Mouse (Mus musculus): ENCODE measurements around the gene Pmp22. TPM values are rescaled to one million over a fixed set of nuclear protein-coding genes. Genes with fewer than 3 reads are reported as not detected.

Pmp22 gene
- total RNA-seq, 2 experiments from 2014 or later, result 37.4 to 40.8 TPM

DNA sequence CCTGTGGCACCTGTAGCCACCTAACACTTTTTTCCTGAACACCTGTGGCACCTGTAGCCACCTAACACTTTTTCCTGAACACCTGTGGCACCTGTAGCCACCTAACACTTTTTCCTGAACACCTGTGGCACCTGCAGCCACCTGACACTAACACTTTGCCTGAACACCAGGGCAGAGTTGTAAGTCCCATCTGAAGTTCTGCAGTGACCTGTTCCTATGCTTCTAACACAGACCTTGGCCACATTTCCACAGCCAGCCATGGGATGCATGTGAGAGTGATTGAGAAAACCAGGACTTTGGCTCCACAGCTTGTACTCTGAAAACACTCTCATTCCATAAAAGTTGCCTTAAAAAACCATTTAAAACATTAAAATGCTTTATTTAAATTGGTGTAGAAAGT lies 32.1 kb downstream of the Pmp22 start:
- DNase-seq, result no peak

DNA sequence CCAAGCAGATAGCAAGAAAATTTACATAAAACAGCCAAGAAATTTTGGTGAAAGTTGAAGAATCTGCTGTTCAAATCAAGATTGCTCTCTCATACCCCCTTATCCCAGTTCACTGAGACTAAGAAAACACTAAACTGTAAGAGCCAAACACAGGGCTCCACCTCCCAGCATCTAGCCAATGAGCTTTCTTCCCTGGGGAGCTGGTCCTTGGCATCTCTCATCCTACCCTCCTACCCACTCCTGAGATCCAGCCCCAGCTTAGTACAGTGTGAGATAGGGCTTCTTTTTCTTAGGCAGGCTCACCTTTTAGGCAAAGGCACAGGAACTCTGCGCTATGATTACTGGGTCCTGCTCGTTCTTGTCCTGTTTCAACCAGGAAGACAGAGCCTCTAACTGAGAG lies 34.0 kb downstream of the Pmp22 start:
- peak in 1 of 2 experiments; percentile 31 for DNase-seq

DNA sequence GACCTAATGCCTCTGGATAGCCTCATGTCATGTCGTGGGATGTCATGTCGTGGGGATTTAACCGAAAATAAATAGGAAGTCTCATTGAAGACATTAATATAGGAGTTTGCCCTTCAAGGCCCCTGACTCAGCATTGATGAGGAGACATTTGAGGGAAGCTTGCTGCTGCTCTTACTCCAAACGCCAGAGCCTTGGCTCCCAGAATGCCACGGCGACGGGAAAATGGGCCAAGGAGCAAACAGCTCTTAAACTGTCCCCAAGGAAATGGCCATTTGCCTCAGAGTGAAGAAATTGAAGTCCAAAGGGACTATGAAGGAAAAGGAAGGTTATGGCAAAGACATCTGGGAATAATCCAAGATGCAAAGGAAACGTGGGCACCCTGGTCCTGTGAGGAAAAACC lies 34.8 kb downstream of the Pmp22 start:
- peak in 1 of 2 experiments; percentile 45 for DNase-seq

DNA sequence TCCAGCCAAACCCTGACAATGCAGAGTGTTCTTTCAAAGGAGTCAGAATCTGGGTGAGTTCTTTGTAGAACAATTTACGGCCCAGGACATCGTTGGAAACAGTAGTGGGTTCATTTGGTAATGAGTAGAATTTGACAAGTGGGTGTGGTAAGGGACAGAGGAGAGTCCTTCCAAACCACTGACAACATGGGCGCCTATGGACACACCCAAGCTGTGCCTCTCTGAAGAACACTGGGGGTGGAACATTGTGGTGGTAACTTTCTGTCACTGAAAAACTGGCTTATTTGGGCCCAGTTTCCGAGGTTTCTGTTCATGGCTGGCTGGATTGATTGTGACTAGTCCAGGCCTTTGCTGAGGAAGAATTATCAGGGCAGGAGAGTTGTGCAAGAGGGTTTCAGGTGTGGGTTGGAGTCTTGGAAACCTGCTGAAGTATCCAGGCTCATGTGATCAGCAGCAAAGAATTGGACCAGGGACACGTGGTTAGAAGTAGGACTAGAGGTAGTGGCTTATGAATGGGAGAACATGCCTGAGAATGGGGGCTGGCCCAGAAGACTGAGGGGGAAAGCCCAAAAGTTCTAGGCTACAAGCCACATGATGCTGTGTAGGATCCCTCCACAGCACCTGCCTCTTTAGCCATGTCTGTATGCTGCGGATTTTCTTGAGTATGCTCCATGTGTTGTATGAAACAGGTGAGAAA lies 35.4 kb downstream of the Pmp22 start:
- no peak for DNase-seq

DNA sequence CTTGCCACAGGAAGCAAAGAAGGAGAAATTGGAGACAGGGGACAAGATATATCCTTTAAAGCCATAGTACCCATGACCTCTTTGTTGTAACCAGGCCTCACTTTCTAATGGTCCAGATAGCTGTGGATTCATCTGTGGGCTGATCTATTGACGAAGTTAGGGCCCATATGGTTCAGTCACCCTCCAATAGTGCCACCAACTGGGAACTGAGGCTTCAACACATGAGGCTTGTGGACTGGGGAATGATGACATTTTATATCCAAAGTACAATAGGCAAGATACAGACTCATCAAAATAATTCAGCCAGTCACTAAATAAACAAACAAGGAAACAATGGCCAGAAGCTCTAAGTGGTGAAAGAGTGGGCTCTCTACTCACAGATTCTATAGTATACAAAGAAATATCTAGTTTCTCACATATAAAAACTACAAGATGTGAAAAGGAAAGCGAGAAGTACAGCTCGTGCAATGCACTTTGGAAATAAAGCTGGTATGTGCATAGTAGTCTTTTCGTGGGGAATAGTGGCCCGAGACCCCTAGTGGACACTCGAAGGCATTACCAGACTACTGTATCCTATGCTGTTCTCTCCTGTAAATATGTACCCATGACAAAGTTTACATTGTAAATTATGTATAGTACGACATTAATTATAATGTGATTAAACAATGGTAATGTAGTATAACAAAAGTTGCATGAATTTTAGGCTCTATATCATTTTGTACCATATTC lies 36.1 kb downstream of the Pmp22 start:
- DNase-seq, result peak in 1 of 2 experiments; percentile 34

GRCm38 (mm10) chr11:63167826-63168225 lies 39.0 kb downstream of the Pmp22 start:
- DNase-seq, result no peak

DNA sequence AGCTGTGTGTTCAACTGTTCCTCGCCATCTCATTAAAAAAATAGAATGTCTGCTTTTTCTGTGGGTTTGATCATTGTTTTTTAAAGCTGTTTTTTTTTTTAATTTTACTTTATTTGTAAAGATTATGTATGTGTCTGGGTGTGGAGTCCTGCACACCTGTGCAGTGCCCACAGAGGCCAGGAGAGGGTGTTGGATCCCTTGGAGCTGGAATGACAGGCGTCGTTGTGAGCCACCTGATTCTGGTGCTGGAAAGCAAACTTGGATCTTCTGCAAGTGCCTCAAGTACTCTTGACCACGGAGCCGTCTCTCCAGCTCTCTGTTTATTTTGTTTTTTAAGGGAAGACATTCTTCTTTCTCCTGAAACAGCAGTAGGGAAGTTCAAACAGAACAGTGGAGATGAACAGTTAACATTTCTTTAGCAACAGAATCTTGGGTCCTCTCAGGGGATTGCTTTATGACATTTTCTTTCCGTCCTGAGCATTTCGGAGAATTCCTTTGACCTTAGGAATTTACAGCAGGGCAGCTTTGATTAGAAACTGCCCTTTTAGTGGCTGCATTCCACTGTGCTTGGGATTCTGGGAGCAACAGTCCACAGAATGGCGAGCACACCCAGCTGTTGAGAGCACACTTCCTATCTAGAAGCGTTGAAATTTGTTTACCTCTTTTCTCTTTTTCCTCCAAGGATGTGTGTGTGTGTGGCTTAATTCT lies 39.9 kb downstream of the Pmp22 start:
- no peak for DNase-seq

- DNase-seq, result peak in 1 of 2 experiments; percentile 14
Measured at GRCm38 (mm10) chr11:63171977-63172376, 43.2 kb downstream of the Pmp22 start.

DNA sequence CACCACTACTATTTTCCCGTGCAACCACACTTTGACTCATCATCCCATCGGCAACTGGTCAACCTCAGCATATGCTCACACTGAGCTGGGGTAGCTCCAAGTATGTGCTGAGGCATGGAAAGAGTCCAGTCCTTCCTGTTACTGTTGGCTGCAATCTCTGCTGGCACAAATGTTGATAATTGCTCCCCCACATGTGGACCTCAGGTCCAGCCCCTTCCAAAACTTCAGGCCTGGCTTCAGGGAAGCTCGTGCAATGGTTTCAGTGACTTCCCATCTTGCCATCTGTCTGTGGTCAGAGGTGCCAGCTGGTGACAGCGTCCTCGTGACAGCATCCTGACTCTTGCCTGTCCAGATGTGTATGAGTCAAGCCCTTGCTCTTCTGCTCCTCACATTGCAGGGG lies 44.8 kb downstream of the Pmp22 start:
- peak; percentile 36 to 64 for DNase-seq

DNA sequence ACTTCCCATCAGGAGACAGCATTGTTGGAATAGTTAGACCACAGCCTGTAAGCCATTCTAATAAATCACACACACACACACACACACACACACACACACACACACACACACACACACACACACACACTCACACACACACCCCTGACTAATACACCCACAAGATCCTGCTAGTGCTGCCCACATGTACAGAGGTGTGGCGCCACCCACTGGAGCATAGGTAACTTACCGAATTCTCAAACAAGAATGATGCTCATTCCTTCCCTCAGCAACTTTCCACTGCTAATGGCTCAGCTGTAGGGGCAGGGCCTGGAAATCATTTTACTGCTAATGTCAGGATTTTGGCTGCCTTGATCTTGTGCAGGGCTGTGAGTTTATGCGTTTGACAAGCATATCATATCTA lies 46.5 kb downstream of the Pmp22 start:
- DNase-seq, result no peak

- no peak for DNase-seq
Measured at GRCm38 (mm10) chr11:63176416-63176815, 47.6 kb downstream of the Pmp22 start.

- no peak for DNase-seq
Measured at GRCm38 (mm10) chr11:63180262-63181101, 51.7 kb downstream of the Pmp22 start.

- no peak for DNase-seq
Measured at GRCm38 (mm10) chr11:63188803-63189202, 60.0 kb downstream of the Pmp22 start.

GRCm38 (mm10) chr11:63198070-63198469 lies 69.3 kb downstream of the Pmp22 start:
- DNase-seq, result no peak

GRCm38 (mm10) chr11:63201989-63202535 lies 73.3 kb downstream of the Pmp22 start:
- DNase-seq, result no peak

Other genes with a start within 250 kb of the Pmp22 start
- gene Tvp23b, start 249.5 kb upstream of the Pmp22 start, total RNA-seq (2021), result 10 to 100 TPM; 23.6 to 25.2 TPM
- not detected for gene Cdrt4, start 177.8 kb upstream of the Pmp22 start, total RNA-seq (2021)
- not detected for gene Tekt3, start 67.3 kb upstream of the Pmp22 start, total RNA-seq (2021)